Mouse (Mus musculus) limb, embryonic 14.5 days (tissue): ENCODE data around the gene Tlr9. TPM values are rescaled to one million over a fixed set of nuclear protein-coding genes. Genes with fewer than 3 reads are reported as not detected.

Experiments
- ATAC-seq: fragments of 200-750 bp; cut with Nextera tagmentation; 2 replicates; pipeline ENCODE4 v1.8.0; 2017; ENCODE audit warnings: low read depth, moderate number of reproducible peaks, moderate TSS enrichment; ENCODE audit not compliant: low FRiP score
- DNase-seq: peaks from one replicate; pipeline ENCODE4 v3.0.0-alpha.2; 2015; ENCODE audit warnings: low spot score
- H3K27ac ChIP-seq: fragments of 300-500 bp; sonication (generic); replicated peaks from 2 replicates; pipeline ENCODE4 v1.5.1; 2014; ENCODE audit warnings: low read depth, mild to moderate bottlenecking, low read length, moderate library complexity, mixed read lengths
- H3K27me3 ChIP-seq: fragments of 300-500 bp; sonication (generic); 2 replicates; pipeline ENCODE4 v1.6.1; 2014; ENCODE audit warnings: low read length, mixed read lengths; ENCODE audit not compliant: control insufficient read depth, insufficient read depth
- H3K36me3 ChIP-seq: fragments of 300-500 bp; sonication (generic); 2 replicates; pipeline ENCODE4 v1.6.1; 2014; ENCODE audit warnings: mild to moderate bottlenecking, low read length, moderate library complexity, mixed read lengths; ENCODE audit not compliant: control insufficient read depth, insufficient read depth
- H3K4me1 ChIP-seq: fragments of 300-500 bp; sonication (generic); 2 replicates; pipeline ENCODE4 v1.6.1; 2014; ENCODE audit warnings: antibody characterized with exemption, low read length, mixed read lengths; ENCODE audit not compliant: control insufficient read depth, insufficient read depth
- H3K4me2 ChIP-seq: fragments of 300-500 bp; sonication (generic); replicated peaks from 2 replicates; pipeline ENCODE4 v1.6.1; 2014; ENCODE audit warnings: low read depth, mild to moderate bottlenecking, low read length, moderate library complexity; ENCODE audit not compliant: severe bottlenecking
- H3K4me3 ChIP-seq: fragments of 300-500 bp; sonication (generic); replicated peaks from 2 replicates; pipeline ENCODE4 v1.5.1; 2014; ENCODE audit warnings: low read length
- H3K9ac ChIP-seq: fragments of 300-500 bp; sonication (generic); 2 replicates; pipeline ENCODE4 v1.6.1; 2014; ENCODE audit warnings: mild to moderate bottlenecking, low read depth, low read length, moderate library complexity; ENCODE audit not compliant: severe bottlenecking
- H3K9me3 ChIP-seq: fragments of 300-500 bp; sonication (generic); 2 replicates; pipeline ENCODE4 v1.6.1; 2016; ENCODE audit warnings: low read length; ENCODE audit not compliant: control insufficient read depth
- POLR2A ChIP-seq: fragments of 200-500 bp; IDR thresholded peaks from 2 replicates; pipeline ENCODE4 v1.8.0; 2012; ENCODE audit warnings: inconsistent platforms, mild to moderate bottlenecking, moderate library complexity, borderline replicate concordance; ENCODE audit not compliant: insufficient read depth, insufficient read length; ENCODE audit errors: extremely low read depth
- WGBS: fragments of 180-500 bp; shearing (Covaris S2); extraction: QIAGEN DNeasy Blood & Tissue Kit; methylation state at CpG from one replicate; pipeline ENCODE4 v1.1.7; 2014; 5-methylcytosine and 5-hydroxymethylcytosine counted together
- polyA plus RNA-seq, 2 experiments: library from polyadenylated mRNA; depleted of rRNA in 1 of 2; stranded (reverse) in 1 of 2; unstranded in 1 of 2; fragments of >200 nt; fragmentation: Nextera tagmentation in 1 of 2; extraction: Ambion mirVana in 1 of 2; gene quantifications; 2 replicates each; pipeline versions ENCODE4 v1.2.1 to v1.2.3; 2012 to 2014

Gene Tlr9
- polyA plus RNA-seq, 2 experiments = 0.08 to 0.99 TPM

- Histone ChIP-seq H3K9ac (no peak overlapping the region), H3K27ac (no peak overlapping the region), H3K4me1 (no peaks in the 10 kb centered on the region), H3K9me3 (no peaks in the 10 kb centered on the region), H3K4me2 (no peak overlapping the region), H3K27me3 (no peaks in the 10 kb centered on the region), H3K4me3 (no peak overlapping the region), H3K36me3 (peaks cover 99% of the 10 kb centered on the region)
- ATAC-seq = no peak
- WGBS = 90% methylated on average over 8 of the region's 8 CpGs
- no peak for TF ChIP-seq POLR2A
- no peak for DNase-seq
Measured at GRCm38 (mm10) chr9:106237401-106237800, 15.0 kb downstream of the Tlr9 start.

GRCm38 (mm10) chr9:106237878-106238277 is 15.5 kb downstream of the Tlr9 start:
- WGBS = 94% methylated on average over 10 of the region's 10 CpGs
- H3K9me3 ChIP-seq = no peaks in the 10 kb centered on the region
- no peak for TF ChIP-seq POLR2A
- peaks cover 99% of the 10 kb centered on the region for H3K36me3 ChIP-seq
- no peaks in the 10 kb centered on the region for H3K4me1 ChIP-seq
- no peak overlapping the region for H3K27ac ChIP-seq
- no peak for DNase-seq
- no peak overlapping the region for H3K9ac ChIP-seq
- ATAC-seq = no peak
- no peaks in the 10 kb centered on the region for H3K27me3 ChIP-seq
- no peak overlapping the region for H3K4me3 ChIP-seq
- no peak overlapping the region for H3K4me2 ChIP-seq

GRCm38 (mm10) chr9:106241541-106242164 is 19.3 kb downstream of the Tlr9 start:
- Histone ChIP-seq H3K4me3 (no peak overlapping the region), H3K27me3 (no peaks in the 10 kb centered on the region), H3K27ac (no peak overlapping the region), H3K4me1 (peaks cover 4% of the 10 kb centered on the region), H3K36me3 (peaks cover 77% of the 10 kb centered on the region), H3K9me3 (no peaks in the 10 kb centered on the region), H3K4me2 (no peak overlapping the region), H3K9ac (no peak overlapping the region)
- no peak for TF ChIP-seq POLR2A
- WGBS = 91% methylated on average over 10 of the region's 10 CpGs
- ATAC-seq (no peak), DNase-seq (no peak)

DNA sequence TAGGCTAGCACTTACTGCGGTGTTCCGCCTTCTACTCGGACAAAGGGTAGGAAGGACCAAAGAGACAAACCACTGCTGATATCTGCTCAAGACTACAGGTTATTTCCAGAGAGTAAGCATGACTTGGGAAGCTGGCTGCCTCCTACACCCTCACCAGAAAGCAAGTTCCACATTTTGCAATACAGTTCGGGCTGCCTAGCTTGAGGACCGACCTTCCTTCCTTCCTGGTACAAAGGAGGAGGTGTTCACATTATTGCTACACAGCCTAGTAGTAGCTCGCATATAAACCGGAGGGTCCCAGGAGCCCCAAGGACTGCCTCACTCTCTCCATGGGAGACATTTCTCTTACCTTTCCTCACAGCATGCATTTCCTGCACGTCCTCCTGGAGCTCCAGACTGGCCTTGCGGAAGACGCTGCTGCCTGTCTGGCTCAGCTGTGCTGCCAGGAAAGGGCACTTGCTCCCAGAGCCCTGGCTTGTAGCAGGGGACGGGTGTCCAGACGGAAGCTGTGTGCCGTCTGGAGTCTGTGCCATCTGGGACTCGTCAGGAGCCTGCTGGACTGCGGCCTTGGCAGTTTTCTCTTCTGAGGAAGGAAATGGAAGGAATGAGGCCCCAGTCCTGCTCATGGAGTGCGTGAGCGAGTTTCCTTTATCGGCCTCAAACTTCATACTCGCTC is 20.6 kb downstream of the Tlr9 start:
- ATAC-seq (no peak), DNase-seq (no peak)
- Histone ChIP-seq H3K9ac (peak overlapping the region; percentile 25; the same call in 1 of the 2 replicates), H3K4me1 (peaks cover 10% of the 10 kb centered on the region), H3K36me3 (peaks cover 64% of the 10 kb centered on the region), H3K9me3 (no peaks in the 10 kb centered on the region), H3K27ac (no peak overlapping the region), H3K27me3 (no peaks in the 10 kb centered on the region), H3K4me3 (no peak overlapping the region), H3K4me2 (no peak overlapping the region)
- no peak for TF ChIP-seq POLR2A
- 47% methylated on average over 19 of the region's 19 CpGs for WGBS

DNA sequence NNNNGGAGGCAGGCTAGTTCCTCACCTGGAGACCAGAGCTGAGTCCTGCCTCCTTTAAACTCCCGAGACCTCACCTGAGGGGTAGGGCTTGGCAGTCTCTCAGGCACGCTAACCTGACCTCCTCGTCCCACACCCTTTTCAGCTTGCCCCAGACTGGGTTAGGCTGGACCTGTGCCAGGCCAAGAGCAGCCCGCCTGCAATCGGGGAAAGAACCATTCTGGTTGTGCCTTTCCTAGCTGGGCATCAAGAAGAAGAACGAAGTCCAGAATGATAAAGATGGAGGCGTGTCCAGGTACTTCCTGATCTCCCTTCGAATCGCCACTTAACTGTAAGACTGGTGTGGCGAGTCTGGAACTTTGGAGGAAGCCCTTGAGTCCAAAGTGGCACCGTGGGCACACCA is 27.2 kb downstream of the Tlr9 start:
- H3K27ac ChIP-seq = no peak overlapping the region
- no peaks in the 10 kb centered on the region for H3K27me3 ChIP-seq
- no peak for DNase-seq
- H3K9me3 ChIP-seq = no peaks in the 10 kb centered on the region
- no peak for ATAC-seq
- H3K9ac ChIP-seq = no peak overlapping the region
- no peak overlapping the region for H3K4me2 ChIP-seq
- WGBS = 93% methylated on average over 11 of the region's 11 CpGs
- no peak for TF ChIP-seq POLR2A
- H3K4me3 ChIP-seq = no peak overlapping the region
- H3K4me1 ChIP-seq = peaks cover 13% of the 10 kb centered on the region
- H3K36me3 ChIP-seq = peaks cover 7% of the 10 kb centered on the region; the same call in 1 of the 2 replicates

- TF ChIP-seq POLR2A = no peak
- Histone ChIP-seq H3K9ac (no peak overlapping the region), H3K27me3 (no peaks in the 10 kb centered on the region), H3K4me1 (peaks cover 13% of the 10 kb centered on the region), H3K4me2 (no peak overlapping the region), H3K27ac (no peak overlapping the region), H3K4me3 (no peak overlapping the region), H3K36me3 (peaks cover 1% of the 10 kb centered on the region; the same call in 1 of the 2 replicates), H3K9me3 (no peaks in the 10 kb centered on the region)
- DNase-seq = no peak
- ATAC-seq = no peak
- 50% methylated on average over 4 of the region's 4 CpGs for WGBS
Measured at GRCm38 (mm10) chr9:106250245-106250644, 27.8 kb downstream of the Tlr9 start.
